Mouse (Mus musculus) common myeloid progenitor, adult 5-6 weeks (primary cell): ENCODE results near the gene Chchd5. TPM values are rescaled to one million over a fixed set of nuclear protein-coding genes. Genes with fewer than 3 reads are reported as not detected.

Experiments
- total RNA-seq: library from RNA; stranded (forward); fragments of 200-1000, 187-1606 nt; gene quantifications from 2 replicates; pipeline ENCODE4 v1.2.3, GENCODE M21; 2017

Chchd5 gene
- total RNA-seq, 1 experiment from 2014 or later, result 14.5 TPM

Other genes with a start within 250 kb of the Chchd5 start
- 7.9 and 9.0 TPM in 2 replicates for gene Zc3h8, start 185.6 kb upstream of the Chchd5 start, total RNA-seq
- gene Zc3h6, start 162.3 kb upstream of the Chchd5 start, total RNA-seq, result 5.8 and 8.4 TPM in 2 replicates
- gene Gm10762, start 162.0 kb upstream of the Chchd5 start, total RNA-seq, result 5.4 and 9.4 TPM in 2 replicates
- not detected in 2 replicates for gene Vinac1, start 81.5 kb upstream of the Chchd5 start, total RNA-seq
- gene Ttl, start 63.8 kb upstream of the Chchd5 start, total RNA-seq, result 5.5 and 6.4 TPM in 2 replicates
- 48.6 and 59.8 TPM in 2 replicates for gene Polr1b, start 28.7 kb upstream of the Chchd5 start, total RNA-seq
- gene Slc20a1, start 69.1 kb downstream of the Chchd5 start, total RNA-seq, result 114 and 140 TPM in 2 replicates
- gene Ckap2l, start 167.5 kb downstream of the Chchd5 start, total RNA-seq, result 69.3 and 78.5 TPM in 2 replicates
- gene Il1a, start 180.3 kb downstream of the Chchd5 start, total RNA-seq, result not detected in 2 replicates
- 1.0 and 1.4 TPM in 2 replicates for gene Il1b, start 241.4 kb downstream of the Chchd5 start, total RNA-seq